Mouse (Mus musculus): ENCODE data around the gene Itga9. TPM values are rescaled to one million over a fixed set of nuclear protein-coding genes. Genes with fewer than 3 reads are reported as not detected.

Itga9 gene
- polyA plus RNA-seq, 3 experiments from 2014 or later: 0.40 TPM; not detected in 2

GRCm38 (mm10) chr9:118784621-118785020 lies 178.1 kb downstream of the Itga9 start:
- ATAC-seq: no peak

DNA sequence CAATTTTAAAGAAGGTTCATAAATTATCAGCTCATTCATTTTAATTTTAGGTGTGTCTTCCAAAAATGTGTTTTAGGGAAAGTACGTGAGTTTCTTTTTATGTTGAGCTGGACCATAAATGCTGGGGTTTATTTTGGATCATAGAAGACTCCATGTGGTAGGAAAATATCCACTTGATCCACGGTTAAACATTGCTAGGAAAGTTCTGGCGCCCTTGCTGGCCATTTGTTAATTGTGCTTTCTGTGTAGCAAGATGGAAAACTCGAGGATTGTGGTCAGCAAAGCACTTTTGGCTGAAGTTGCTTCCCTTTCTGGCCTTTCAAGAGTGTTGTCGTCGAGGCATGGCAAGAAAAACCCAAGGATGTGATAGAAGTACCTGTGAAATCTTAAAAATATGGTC lies 179.3 kb downstream of the Itga9 start:
- ATAC-seq: no peak

- ATAC-seq: no peak
Observed at GRCm38 (mm10) chr9:118788869-118789281, 182.4 kb downstream of the Itga9 start.

- no peak for ATAC-seq
Observed at GRCm38 (mm10) chr9:118791231-118791630, 184.7 kb downstream of the Itga9 start.

DNA sequence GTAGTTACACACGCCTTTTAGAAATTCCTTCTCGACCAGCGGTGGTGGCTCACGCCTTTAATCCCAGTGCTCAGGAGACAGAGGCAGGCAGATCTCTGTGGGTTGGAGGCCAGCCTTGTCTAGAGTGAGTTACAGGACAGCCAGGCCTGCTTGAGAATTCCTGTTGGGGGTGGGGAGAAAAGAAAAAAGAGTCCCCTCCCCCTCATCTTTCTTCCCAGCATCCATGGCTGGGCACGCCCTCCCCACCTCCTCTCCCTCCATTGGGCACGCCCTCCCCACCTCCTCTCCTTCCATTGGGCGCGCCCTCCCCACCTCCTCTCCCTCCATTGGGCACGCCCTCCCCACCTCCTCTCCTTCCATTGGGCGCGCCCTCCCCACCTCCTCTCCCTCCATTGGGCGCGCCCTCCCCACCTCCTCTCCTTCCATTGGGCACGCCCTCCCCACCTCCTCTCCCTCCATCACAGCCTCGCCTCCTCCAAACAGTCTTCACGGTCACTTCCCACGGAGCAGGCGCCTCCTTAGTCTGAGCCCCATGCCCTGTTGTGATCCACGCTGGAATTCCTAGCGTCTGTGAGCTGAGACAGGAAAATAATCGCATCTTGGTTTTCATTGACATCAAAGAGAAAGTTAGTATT lies 186.8 kb downstream of the Itga9 start:
- ATAC-seq: no peak

DNA sequence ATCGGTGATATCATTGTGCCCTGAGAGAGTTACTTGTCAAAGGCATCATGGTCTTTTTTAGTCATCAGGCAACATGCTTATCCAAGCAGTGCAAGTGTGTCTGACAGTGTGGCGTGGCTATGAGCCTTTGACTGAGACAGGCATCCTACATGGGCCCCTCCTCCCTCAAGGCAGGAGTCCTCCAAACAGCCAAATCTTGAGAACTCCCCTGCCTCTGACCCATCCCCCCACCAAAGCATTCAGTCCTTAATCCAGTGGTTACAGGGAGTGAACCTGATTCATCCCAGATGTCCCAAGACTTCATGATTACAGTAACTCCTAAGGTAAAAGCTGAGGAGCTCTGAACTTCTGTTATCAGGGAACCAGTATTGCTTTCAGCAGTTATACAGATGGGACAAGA lies 188.2 kb downstream of the Itga9 start:
- no peak for ATAC-seq

DNA sequence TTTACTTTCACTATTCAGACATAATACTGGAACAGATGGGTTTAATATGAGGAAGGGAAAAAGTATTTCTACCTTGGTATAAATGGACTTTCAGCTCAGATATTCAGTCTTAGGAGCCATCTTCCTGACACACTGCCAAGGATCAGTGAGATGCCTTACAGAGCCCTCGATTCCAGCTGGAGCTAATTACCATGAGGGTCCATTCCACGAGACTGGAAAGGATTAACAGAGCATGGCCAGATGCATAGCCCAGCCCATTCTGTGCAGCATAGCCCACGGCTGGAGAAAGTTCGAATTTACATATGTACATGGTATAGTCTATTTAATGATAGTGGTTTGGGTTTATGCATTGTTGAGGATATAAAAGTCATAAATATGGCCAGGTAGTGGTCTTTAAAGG lies 188.8 kb downstream of the Itga9 start:
- ATAC-seq: no peak

DNA sequence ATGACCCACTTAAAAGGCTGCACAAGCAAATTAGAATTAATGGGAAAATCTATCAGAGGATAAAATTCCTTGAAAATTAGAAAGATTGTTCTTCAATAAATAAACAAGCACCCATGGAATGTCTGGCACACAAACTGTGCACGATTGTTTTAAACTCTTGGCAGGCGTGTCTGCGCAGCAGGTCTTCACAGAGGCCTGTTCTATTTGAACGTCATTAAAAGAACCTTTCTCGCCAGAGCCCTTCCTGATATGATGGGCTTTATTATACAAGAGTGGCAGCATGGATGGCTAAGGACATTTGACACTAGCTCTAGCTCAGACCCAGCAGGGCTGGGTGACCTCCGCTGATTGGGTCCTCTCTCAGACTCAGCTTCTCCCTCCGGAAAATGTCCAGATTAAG lies 192.6 kb downstream of the Itga9 start:
- no peak for ATAC-seq

- ATAC-seq: no peak
Observed at GRCm38 (mm10) chr9:118801176-118801909, 194.9 kb downstream of the Itga9 start.

DNA sequence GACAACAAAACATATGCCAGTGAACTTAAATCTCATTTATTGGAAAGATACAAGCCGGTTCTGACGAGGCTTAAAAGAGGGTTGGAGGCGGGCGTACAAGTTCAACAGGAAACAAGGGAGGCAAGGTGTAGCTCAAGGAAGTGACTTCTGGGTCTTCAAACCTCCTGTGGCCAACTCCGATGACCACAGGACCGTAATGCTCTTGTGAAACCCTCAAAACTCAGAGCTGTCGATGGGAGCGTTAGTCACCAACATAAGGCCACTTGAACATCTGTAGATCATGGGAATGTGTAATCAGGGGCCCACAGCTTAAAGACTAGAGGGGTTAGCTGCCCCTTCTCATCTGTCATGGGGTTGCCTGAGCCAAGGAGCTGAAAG lies 195.4 kb downstream of the Itga9 start:
- ATAC-seq: no peak

DNA sequence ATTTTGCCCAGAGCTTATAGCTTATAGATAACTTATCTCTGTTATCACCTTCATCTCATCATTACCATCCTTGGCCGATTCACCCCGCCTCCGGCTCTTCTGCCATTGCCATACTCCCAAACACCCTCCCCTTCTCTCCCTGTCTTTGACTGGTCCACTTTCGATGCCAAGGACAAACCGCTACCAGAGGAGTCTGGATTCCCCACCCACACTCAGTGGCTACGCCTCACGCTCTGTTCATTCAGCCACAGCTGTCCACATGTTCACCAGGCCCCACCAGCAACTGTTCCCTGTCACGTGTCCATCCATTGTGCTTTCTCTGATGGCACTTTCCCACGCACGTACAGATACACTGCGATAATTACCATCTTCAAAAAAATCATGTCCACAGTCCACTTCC lies 195.9 kb downstream of the Itga9 start:
- ATAC-seq: no peak

DNA sequence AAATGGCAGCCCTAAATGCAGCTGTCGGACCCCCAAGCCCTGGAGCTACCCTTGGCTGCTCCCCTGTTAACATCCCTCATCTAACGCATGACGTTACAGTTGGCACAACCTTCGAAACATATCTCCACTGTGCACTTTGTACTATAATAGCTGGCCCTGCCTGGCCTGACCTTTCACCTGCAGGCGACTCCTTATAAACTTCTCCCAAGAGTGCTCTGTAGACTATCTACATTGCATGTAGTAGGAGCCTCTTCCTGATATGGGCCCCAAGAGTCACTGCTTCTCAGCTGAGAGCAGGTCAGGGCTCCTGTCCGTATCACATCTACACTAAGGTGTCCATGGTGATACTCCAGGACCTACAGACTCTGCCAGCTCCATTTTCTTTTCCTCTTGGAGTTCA lies 199.2 kb downstream of the Itga9 start:
- no peak for ATAC-seq

DNA sequence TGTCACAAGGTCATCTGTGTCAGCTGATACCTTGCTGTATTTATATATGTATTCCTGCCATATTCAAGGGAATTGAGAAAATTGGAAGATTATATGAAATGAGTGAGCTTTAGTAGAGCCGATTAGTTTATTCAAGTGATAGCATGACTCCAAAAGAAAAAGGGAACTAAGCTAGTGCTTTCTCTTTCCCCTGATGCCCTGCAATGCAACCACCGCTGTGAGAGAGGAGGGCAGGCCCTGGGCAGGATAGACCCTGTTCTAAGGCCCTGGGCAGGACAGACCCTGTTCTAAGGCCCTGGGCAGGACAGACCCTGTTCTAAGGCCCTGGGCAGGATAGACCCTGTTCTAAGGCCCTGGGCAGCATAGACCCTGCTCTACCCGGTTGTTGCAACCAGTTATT lies 201.2 kb downstream of the Itga9 start:
- ATAC-seq: no peak

- no peak for ATAC-seq
Observed at GRCm38 (mm10) chr9:118812221-118812620, 205.7 kb downstream of the Itga9 start.

- ATAC-seq: no peak
Observed at GRCm38 (mm10) chr9:118813492-118813891, 207.0 kb downstream of the Itga9 start.

GRCm38 (mm10) chr9:118814056-118814455 lies 207.6 kb downstream of the Itga9 start:
- no peak for ATAC-seq

DNA sequence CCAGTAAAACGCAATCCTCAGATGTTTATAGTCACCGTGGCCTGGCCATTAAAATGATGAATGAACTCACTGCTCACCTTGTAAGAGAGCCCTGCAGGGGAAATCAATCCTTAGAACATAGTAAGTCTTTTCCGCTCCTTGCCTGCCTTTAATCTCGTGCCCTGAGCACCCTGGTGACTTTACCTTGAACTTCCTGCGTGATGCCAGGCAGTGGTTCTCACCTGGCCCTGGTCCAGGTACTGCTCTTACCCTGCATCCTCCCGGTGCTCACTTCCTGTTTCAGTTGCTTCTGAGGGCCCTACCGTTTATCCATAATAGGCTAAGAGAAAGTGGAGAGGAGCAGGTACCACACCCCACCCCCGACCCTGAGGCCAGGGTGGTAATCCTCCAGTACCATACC lies 208.0 kb downstream of the Itga9 start:
- ATAC-seq: no peak

DNA sequence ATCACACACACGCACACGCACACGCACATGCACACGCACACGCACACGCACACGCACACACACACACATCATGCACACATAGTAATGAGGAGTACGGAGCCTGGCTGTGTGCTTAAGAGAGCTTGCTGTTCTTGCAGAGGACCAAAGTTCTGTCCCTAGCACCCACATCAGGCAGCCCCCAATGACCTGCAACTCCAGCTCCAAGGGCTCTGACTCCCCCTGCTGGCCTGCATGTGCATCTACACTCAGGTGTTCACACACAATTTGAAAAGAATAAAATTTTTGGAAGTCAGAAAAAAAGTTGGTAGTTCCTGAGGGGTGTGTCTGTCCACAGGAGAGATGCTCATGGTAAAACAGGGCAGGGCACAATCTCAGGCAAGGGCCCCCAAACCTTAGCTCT lies 209.1 kb downstream of the Itga9 start:
- ATAC-seq: no peak

GRCm38 (mm10) chr9:118818508-118818907 lies 212.0 kb downstream of the Itga9 start:
- no peak for ATAC-seq

DNA sequence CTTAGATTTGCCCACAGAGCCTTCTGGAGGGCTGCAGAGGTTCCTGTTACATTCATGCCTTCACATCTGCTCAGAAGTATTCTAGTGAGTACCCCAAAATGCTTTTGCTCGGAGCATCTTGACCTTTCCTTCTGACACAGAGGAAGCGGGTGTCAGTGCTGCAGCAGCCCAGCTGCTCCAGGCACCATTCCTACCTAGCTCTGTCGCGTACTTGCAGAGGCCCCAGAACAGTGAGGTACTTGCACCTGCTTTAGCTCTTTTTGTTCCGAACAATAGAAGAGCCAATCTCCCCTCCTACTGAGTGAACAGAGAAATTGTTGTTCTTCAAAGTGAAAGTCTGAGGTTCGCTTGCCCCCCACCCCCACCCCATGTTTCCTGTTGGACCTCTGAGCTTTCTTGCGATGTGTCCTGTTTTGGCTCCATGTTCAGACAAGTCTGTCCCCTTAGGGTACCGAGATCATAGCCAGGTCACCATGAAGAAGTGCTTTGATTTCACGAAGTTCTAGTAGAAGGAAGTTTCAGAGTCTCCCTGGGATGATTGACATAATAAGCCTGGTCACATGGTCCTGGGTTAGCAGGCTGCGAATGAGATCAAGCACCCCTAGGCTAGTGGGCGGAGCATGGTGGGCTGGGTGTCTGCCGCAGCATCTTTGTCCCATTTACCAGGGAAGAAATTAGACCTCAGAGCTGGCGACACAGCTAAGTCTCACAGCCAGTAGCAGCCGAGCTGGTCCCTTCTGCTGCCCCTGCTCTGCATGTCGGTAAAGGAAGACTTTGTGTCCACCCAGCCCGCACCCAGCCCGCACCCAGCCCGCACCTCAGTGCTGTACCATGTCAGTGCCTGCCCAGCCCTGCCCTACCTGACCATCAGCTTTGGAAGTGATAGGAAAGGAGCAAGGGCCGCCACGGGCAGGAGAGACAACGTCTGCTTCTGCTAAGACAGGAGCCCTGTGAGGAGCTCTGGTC lies 215.0 kb downstream of the Itga9 start:
- ATAC-seq: peak; percentile 95

GRCm38 (mm10) chr9:118822186-118822555 lies 215.7 kb downstream of the Itga9 start:
- no peak for ATAC-seq

DNA sequence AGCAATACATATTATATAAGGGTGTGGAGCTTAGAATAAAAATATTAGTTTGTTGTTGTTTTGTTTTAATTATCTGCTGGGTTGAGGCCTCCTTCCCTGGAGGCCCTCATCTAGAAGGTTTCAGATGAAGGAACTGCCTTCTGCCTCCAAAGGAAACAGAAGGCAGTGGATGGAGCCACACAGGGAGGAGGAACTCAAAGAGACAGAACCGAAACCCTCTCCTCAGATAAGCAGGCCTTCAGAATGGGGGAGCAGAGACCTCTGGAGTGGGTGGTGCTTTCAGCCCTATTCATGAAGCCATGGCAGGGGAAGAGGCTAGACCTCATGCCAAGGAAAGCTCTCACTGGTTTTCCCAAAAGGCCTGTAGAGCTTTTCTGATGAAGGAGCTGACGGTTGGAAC lies 216.1 kb downstream of the Itga9 start:
- no peak for ATAC-seq

DNA sequence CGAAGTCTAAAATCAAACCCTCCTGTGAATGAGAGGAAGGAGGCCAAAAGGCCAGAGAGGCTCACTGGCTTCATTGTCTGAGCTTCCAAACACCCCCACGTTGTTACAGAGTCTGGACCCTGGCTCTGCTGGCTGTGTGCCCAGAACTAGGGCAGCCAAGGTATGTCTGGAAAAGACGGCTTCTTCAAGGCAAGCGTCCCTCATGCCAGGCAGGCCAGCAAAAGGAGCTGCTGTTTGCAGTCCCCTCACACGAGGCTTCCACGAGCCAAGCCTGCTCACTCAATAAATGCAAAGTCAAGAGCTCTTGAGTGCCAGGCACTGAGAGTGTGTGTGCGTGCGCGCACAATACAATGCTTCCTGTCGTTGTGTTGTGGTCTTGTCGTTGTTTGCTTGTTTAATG lies 224.6 kb downstream of the Itga9 start:
- no peak for ATAC-seq

DNA sequence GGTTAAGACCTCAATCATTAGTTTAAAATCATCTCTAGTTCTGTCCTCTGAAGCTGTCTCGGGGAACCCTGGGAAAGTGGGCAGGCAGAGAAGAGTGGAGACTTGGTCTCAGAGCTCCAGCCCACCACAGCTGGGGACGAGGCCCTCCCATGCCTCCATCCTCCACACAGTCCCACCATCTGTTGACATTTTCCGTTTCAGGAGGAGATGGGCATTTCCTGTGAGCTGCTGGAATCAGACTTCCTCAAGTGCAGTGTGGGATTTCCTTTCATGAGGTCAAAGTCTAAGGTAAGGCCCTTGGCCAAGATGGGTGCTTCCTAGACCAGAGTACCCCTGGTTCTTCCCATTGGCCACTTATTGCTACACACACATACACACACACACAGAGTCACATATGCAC lies 226.0 kb downstream of the Itga9 start:
- ATAC-seq: no peak
